Mouse (Mus musculus) limb, embryonic 14.5 days (tissue): ENCODE measurements at regions not wholly inside any gene's neighbourhood (a gene's known extent, or its start where the extent isn't known, plus 50 kb on each side); places are given as distances from the start of the nearest gene placed in this dataset.

Experiments
- ATAC-seq: fragments of 200-750 bp; cut with Nextera tagmentation; 2 replicates; pipeline ENCODE4 v1.8.0; 2017; ENCODE audit warnings: low read depth, moderate number of reproducible peaks, moderate TSS enrichment; ENCODE audit not compliant: low FRiP score
- DNase-seq: peaks from one replicate; pipeline ENCODE4 v3.0.0-alpha.2; 2015; ENCODE audit warnings: low spot score
- H3K27ac ChIP-seq: fragments of 300-500 bp; sonication (generic); replicated peaks from 2 replicates; pipeline ENCODE4 v1.5.1; 2014; ENCODE audit warnings: low read depth, mild to moderate bottlenecking, low read length, moderate library complexity, mixed read lengths
- H3K27me3 ChIP-seq: fragments of 300-500 bp; sonication (generic); 2 replicates; pipeline ENCODE4 v1.6.1; 2014; ENCODE audit warnings: low read length, mixed read lengths; ENCODE audit not compliant: control insufficient read depth, insufficient read depth
- H3K36me3 ChIP-seq: fragments of 300-500 bp; sonication (generic); 2 replicates; pipeline ENCODE4 v1.6.1; 2014; ENCODE audit warnings: mild to moderate bottlenecking, low read length, moderate library complexity, mixed read lengths; ENCODE audit not compliant: control insufficient read depth, insufficient read depth
- H3K4me1 ChIP-seq: fragments of 300-500 bp; sonication (generic); 2 replicates; pipeline ENCODE4 v1.6.1; 2014; ENCODE audit warnings: antibody characterized with exemption, low read length, mixed read lengths; ENCODE audit not compliant: control insufficient read depth, insufficient read depth
- H3K4me2 ChIP-seq: fragments of 300-500 bp; sonication (generic); replicated peaks from 2 replicates; pipeline ENCODE4 v1.6.1; 2014; ENCODE audit warnings: low read depth, mild to moderate bottlenecking, low read length, moderate library complexity; ENCODE audit not compliant: severe bottlenecking
- H3K4me3 ChIP-seq: fragments of 300-500 bp; sonication (generic); replicated peaks from 2 replicates; pipeline ENCODE4 v1.5.1; 2014; ENCODE audit warnings: low read length
- H3K9ac ChIP-seq: fragments of 300-500 bp; sonication (generic); 2 replicates; pipeline ENCODE4 v1.6.1; 2014; ENCODE audit warnings: mild to moderate bottlenecking, low read depth, low read length, moderate library complexity; ENCODE audit not compliant: severe bottlenecking
- H3K9me3 ChIP-seq: fragments of 300-500 bp; sonication (generic); 2 replicates; pipeline ENCODE4 v1.6.1; 2016; ENCODE audit warnings: low read length; ENCODE audit not compliant: control insufficient read depth
- POLR2A ChIP-seq: fragments of 200-500 bp; IDR thresholded peaks from 2 replicates; pipeline ENCODE4 v1.8.0; 2012; ENCODE audit warnings: inconsistent platforms, mild to moderate bottlenecking, moderate library complexity, borderline replicate concordance; ENCODE audit not compliant: insufficient read depth, insufficient read length; ENCODE audit errors: extremely low read depth
- WGBS: fragments of 180-500 bp; shearing (Covaris S2); extraction: QIAGEN DNeasy Blood & Tissue Kit; methylation state at CpG from one replicate; pipeline ENCODE4 v1.1.7; 2014; 5-methylcytosine and 5-hydroxymethylcytosine counted together

GRCm38 (mm10) chr12:52400099-52400498 lies 103.7 kb upstream of the Arhgap5 start:
- no peak for DNase-seq
- no peak overlapping the region for H3K9ac ChIP-seq
- H3K4me3 ChIP-seq = no peak overlapping the region
- H3K4me2 ChIP-seq = no peak overlapping the region
- no peaks in the 10 kb centered on the region for H3K9me3 ChIP-seq
- no peaks in the 10 kb centered on the region for H3K27me3 ChIP-seq
- H3K27ac ChIP-seq = no peak overlapping the region
- no peak for TF ChIP-seq POLR2A
- H3K4me1 ChIP-seq = no peaks in the 10 kb centered on the region; the same call in none of the 2 replicates
- no peaks in the 10 kb centered on the region for H3K36me3 ChIP-seq
- no peak for ATAC-seq
- 89% methylated on average over 3 of the region's 3 CpGs for WGBS

- DNase-seq = no peak
- H3K9ac ChIP-seq = no peak overlapping the region
- WGBS = 93% methylated on average over 4 of the region's 4 CpGs
- H3K36me3 ChIP-seq = no peaks in the 10 kb centered on the region
- TF ChIP-seq POLR2A = no peak
- H3K9me3 ChIP-seq = no peaks in the 10 kb centered on the region
- H3K4me1 ChIP-seq = no peaks in the 10 kb centered on the region
- H3K27ac ChIP-seq = no peak overlapping the region
- H3K4me2 ChIP-seq = no peak overlapping the region
- no peaks in the 10 kb centered on the region for H3K27me3 ChIP-seq
- no peak overlapping the region for H3K4me3 ChIP-seq
- no peak for ATAC-seq
Measured at GRCm38 (mm10) chr12:52402711-52403110, 101.1 kb upstream of the Arhgap5 start.

DNA sequence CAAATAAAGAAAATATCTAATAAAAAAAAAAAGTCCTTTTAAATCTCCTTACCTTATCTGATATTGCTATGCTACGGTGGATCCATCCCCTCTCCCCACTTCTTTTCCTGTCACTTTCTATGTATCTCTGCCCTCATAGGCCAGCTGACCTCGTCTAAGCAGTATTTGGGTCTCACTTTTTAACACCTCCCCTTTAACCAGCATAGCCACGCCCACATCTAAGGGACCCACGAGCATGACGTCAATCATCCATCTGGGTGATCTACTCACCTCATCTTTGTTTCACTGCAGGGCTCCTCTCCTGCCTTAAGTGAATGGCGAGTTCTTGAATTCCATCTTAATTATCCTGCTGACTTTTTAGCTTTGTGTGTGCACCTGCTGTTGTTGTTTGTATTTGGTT lies 97.4 kb upstream of the Arhgap5 start:
- H3K4me2 ChIP-seq = no peak overlapping the region
- TF ChIP-seq POLR2A = no peak
- H3K27ac ChIP-seq = no peak overlapping the region
- no peaks in the 10 kb centered on the region for H3K36me3 ChIP-seq
- 62% methylated on average over 6 of the region's 6 CpGs for WGBS
- H3K4me1 ChIP-seq = no peaks in the 10 kb centered on the region
- no peaks in the 10 kb centered on the region for H3K27me3 ChIP-seq
- no peak overlapping the region for H3K4me3 ChIP-seq
- no peak for DNase-seq
- H3K9ac ChIP-seq = no peak overlapping the region
- H3K9me3 ChIP-seq = no peaks in the 10 kb centered on the region
- ATAC-seq = no peak

- H3K36me3 ChIP-seq = no peaks in the 10 kb centered on the region
- H3K4me2 ChIP-seq = no peak overlapping the region
- WGBS = 87% methylated on average over 8 of the region's 8 CpGs
- H3K27me3 ChIP-seq = no peaks in the 10 kb centered on the region
- peaks cover 2% of the 10 kb centered on the region; the same call in 1 of the 2 replicates for H3K4me1 ChIP-seq
- no peak for DNase-seq
- no peak overlapping the region for H3K9ac ChIP-seq
- no peaks in the 10 kb centered on the region for H3K9me3 ChIP-seq
- H3K4me3 ChIP-seq = no peak overlapping the region
- TF ChIP-seq POLR2A = no peak
- H3K27ac ChIP-seq = no peak overlapping the region
- ATAC-seq = no peak
Measured at GRCm38 (mm10) chr12:52408307-52408895, 95.4 kb upstream of the Arhgap5 start.

- no peak overlapping the region for H3K9ac ChIP-seq
- no peak overlapping the region for H3K4me3 ChIP-seq
- H3K4me2 ChIP-seq = no peak overlapping the region
- no peak for ATAC-seq
- TF ChIP-seq POLR2A = no peak
- H3K9me3 ChIP-seq = no peaks in the 10 kb centered on the region
- WGBS = 65% methylated on average over 3 of the region's 3 CpGs
- H3K36me3 ChIP-seq = no peaks in the 10 kb centered on the region
- DNase-seq = no peak
- no peaks in the 10 kb centered on the region for H3K27me3 ChIP-seq
- no peak overlapping the region for H3K27ac ChIP-seq
- H3K4me1 ChIP-seq = peaks cover 2% of the 10 kb centered on the region; the same call in 1 of the 2 replicates
Measured at GRCm38 (mm10) chr12:52409221-52409620, 94.6 kb upstream of the Arhgap5 start.

DNA sequence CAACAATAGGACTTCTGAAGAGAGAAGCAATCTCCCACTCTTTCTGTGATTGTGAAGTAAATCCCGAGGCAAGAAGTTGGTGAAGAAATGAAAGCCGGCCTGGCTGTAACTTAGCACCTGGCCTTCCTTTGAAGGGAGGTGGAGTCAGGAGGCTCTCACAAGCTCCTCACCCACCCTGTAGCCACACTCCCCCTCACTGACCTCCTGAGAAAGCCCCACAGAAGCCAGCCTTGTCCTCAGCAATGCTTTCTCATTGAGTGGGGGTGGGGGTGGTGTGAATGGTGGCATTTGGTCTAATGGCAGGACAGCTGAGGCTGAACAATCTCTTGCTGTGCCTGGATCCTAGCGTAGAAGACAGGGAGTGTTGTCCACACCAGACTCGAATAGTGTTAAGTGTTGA lies 91.6 kb upstream of the Arhgap5 start:
- WGBS = 62% methylated on average over 4 of the region's 4 CpGs
- H3K9ac ChIP-seq = no peak overlapping the region
- H3K4me3 ChIP-seq = no peak overlapping the region
- no peak overlapping the region for H3K27ac ChIP-seq
- no peak for DNase-seq
- H3K4me2 ChIP-seq = no peak overlapping the region
- ATAC-seq = no peak
- no peaks in the 10 kb centered on the region for H3K9me3 ChIP-seq
- no peaks in the 10 kb centered on the region for H3K36me3 ChIP-seq
- TF ChIP-seq POLR2A = no peak
- H3K27me3 ChIP-seq = no peaks in the 10 kb centered on the region
- peaks cover 2% of the 10 kb centered on the region; the same call in 1 of the 2 replicates for H3K4me1 ChIP-seq
